Comparison of ENCODE assay signal across 9 mouse cellular contexts in the genomic region with DNA sequence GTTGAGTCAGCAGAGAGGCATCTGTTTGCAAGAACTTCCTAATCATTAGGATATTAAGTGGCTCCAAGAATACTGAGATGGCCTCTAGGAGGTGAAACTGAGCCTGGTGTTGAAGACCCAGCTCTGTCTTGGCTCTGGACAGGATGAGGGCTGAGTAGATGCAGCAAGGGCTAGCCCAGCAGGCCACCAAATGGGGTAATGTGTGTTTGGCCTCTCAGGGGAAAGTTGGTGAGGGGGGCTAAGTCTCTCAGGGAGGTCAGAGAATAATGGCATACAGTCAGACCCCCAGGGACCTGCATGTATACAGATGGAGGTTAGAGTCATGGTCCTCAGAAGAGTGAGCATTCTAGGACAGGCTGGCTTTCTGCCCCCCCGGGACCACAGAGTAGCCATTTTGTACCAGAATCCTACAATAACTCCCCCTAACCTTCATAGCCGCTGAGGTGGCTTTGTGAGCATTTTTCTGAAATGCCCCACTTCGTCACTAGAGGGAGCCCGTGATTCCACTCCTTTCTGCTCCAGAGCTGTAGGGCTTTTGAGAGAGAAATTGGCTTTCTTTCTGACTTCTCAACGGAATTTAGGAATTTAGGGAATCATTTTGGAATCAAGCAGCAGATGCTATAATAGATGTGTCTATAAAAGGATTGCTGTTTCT. TPM values are rescaled to one million over a fixed set of nuclear protein-coding genes. Genes with fewer than 3 reads are reported as not detected.
A peak's percentile ranks its signal among the peaks of the same experiment; 100 is the strongest.
DNase-seq lines count a peak whose midpoint lies in the region; ATAC-seq and TF ChIP-seq lines count a peak whose summit lies in the region.
"Had no signal": no experiment of that assay in that cellular context is flagged by ENCODE, and none has a peak within 500 bp of the region (broad histone marks: within the 10 kb centered on the region; RNA-seq: fewer than 3 reads in every experiment).

No protein-coding gene starts in this region.

- ATAC-seq in liver, embryonic 12.5 days: no peak
- ATAC-seq in Patski: no peak
- ATAC-seq in neural tube, embryonic 11.5 days (ENCODE audit: insufficient read depth, low FRiP score, low TSS enrichment): no peak

- CTCF ChIA-PET in Patski (lab: Charles Lee): interaction anchor here (1.0 kb wide), 1 partner anchor 33 kb away, joined by 3 read pairs; no protein-coding TSS in a partner anchor

- no peaks in the 10 kb centered on the region for H3K9me3 ChIP-seq in liver, embryonic 12.5 days (replicated peaks)
- H3K9me3 ChIP-seq in neural tube, embryonic 11.5 days (ENCODE audit: control insufficient read depth, low read length): no peaks in the 10 kb centered on the region
- H3K9me3 ChIP-seq: neural tube, embryonic 12.5 days had no signal

- POLR2A ChIA-PET in Patski (lab: Charles Lee): no interaction called here

- no peak overlapping the region for H3K27ac ChIP-seq in liver, embryonic 12.5 days
- no peak overlapping the region for H3K27ac ChIP-seq in neural tube, embryonic 11.5 days (ENCODE audit: low read depth, low read length)
- H3K27ac ChIP-seq: neural tube, embryonic 12.5 days had no signal

- H3K4me3 ChIP-seq in liver, embryonic 12.5 days: no peak overlapping the region
- H3K4me3 ChIP-seq in neural tube, embryonic 11.5 days (ENCODE audit: low read depth, low read length): no peak overlapping the region
- H3K4me3 ChIP-seq: neural tube, embryonic 12.5 days had no signal

- no peak overlapping the region for H3K4me2 ChIP-seq in liver, embryonic 12.5 days
- H3K4me2 ChIP-seq in neural tube, embryonic 11.5 days (ENCODE audit: low read depth): no peak overlapping the region
- H3K4me2 ChIP-seq: neural tube, embryonic 12.5 days had no signal

- H3K36me3 ChIP-seq in liver, embryonic 12.5 days: no peaks in the 10 kb centered on the region
- H3K36me3 ChIP-seq in neural tube, embryonic 11.5 days (ENCODE audit: control insufficient read depth, insufficient read depth, low read length): no peaks in the 10 kb centered on the region
- H3K36me3 ChIP-seq: neural tube, embryonic 12.5 days had no signal

- TF ChIP-seq CTCF in Patski (IDR thresholded peaks at IDR 0.05): peak; percentile 58

- no peak overlapping the region for H3K9ac ChIP-seq in liver, embryonic 12.5 days
- H3K9ac ChIP-seq in neural tube, embryonic 11.5 days (ENCODE audit: low read length): no peak overlapping the region
- H3K9ac ChIP-seq: neural tube, embryonic 12.5 days had no signal

- WGBS in liver, embryonic 12.5 days (ENCODE audit: insufficient replicate concordance): 7% methylated on average over 5 of the region's 5 CpGs
- 9% methylated on average over 5 of the region's 5 CpGs for WGBS in neural tube, embryonic 11.5 days

- intact Hi-C loops in heart, postnatal 10 days (cut with DNase I): loop anchor here (1.0 kb wide), 1 partner anchor 71 kb away; no protein-coding TSS in a partner anchor
- intact Hi-C loops in left cerebral cortex, postnatal 36 days (cut with DNase I): loop anchor here (10.0 kb wide), 2 partner anchors 213 to 267 kb away; no protein-coding TSS in a partner anchor

- DNase-seq in liver (peak; percentile 50), Patski (ENCODE audit: low read depth, low spot score) (no peak)
- DNase-seq in cerebellum, postnatal 36 days: peak; percentile 43 to 53
- peak; percentile 64 to 79 for DNase-seq in heart, postnatal 10 days
- DNase-seq in left cerebral cortex, postnatal 36 days (ENCODE audit: low spot score in 2 of 2): peak; percentile 47 to 57
- peak; percentile 63 for DNase-seq in neural tube, embryonic 11.5 days (ENCODE audit: low spot score)
- peak; percentile 68 to 75 for DNase-seq in thymus, postnatal 36 days

- in situ Hi-C loops in Patski (cut with MboI; ENCODE audit: low pct_unique_long_range_greater_than_20kb): loop anchor here (10.0 kb wide), 1 partner anchor 267 kb away; no protein-coding TSS in a partner anchor

- H3K27me3 ChIP-seq in liver, embryonic 12.5 days (replicated peaks): peaks cover 16% of the 10 kb centered on the region; the same call in 1 of the 2 replicates
- peaks cover 16% of the 10 kb centered on the region for H3K27me3 ChIP-seq in Patski
- H3K27me3 ChIP-seq in neural tube, embryonic 11.5 days (ENCODE audit: control insufficient read depth, insufficient read depth, low read length): no peaks in the 10 kb centered on the region
- H3K27me3 ChIP-seq: neural tube, embryonic 12.5 days had no signal

- H3K4me1 ChIP-seq in liver, embryonic 12.5 days: 0 out of 2 replicates have a peak, but pooled peaks cover 3% of the 10 kb centered on the region
- no peaks in the 10 kb centered on the region for H3K4me1 ChIP-seq in neural tube, embryonic 11.5 days (ENCODE audit: control insufficient read depth, insufficient read depth, low read length)
- H3K4me1 ChIP-seq: neural tube, embryonic 12.5 days had no signal

RNA-seq across cellular contexts. Expression of gene Kcnip1, which starts 9.1 kb away (rescaled TPM):
- polyA plus RNA-seq in liver, embryonic 12.5 days (2016; fragmentation: Nextera tagmentation; extraction: Ambion mirVana): 0.39 and 0.66 TPM in 2 replicates
- not detected for polyA plus RNA-seq in Patski (2021)
- not detected for total RNA-seq in heart, postnatal 10 days (2021)
- total RNA-seq in left cerebral cortex, postnatal 36 days (2021): 10 to 100 TPM; 28.4 to 31.4 TPM
- 16.0 and 16.7 TPM in 2 replicates for polyA plus RNA-seq in neural tube, embryonic 11.5 days (2014; fragmentation: Nextera tagmentation; extraction: Ambion mirVana)

RNA-seq across cellular contexts. Expression of gene Kcnmb1, which starts 39.3 kb away (rescaled TPM):
- polyA plus RNA-seq in liver, embryonic 12.5 days (2016; fragmentation: Nextera tagmentation; extraction: Ambion mirVana): 0.11 and 0.18 TPM in 2 replicates
- not detected for polyA plus RNA-seq in Patski (2021)
- 1 to 10 TPM in 1 of 2 experiments, under 1 TPM in 1; 0.99 to 1.2 TPM for total RNA-seq in heart, postnatal 10 days (2021)
- total RNA-seq in left cerebral cortex, postnatal 36 days (2021): under 1 TPM; 0.32 to 0.43 TPM
- 0.09 and 0.17 TPM in 2 replicates for polyA plus RNA-seq in neural tube, embryonic 11.5 days (2014; fragmentation: Nextera tagmentation; extraction: Ambion mirVana)

RNA-seq across cellular contexts. Expression of gene Lcp2, which starts 44.7 kb away (rescaled TPM):
- 10.5 and 11.5 TPM in 2 replicates for polyA plus RNA-seq in liver, embryonic 12.5 days (2016; fragmentation: Nextera tagmentation; extraction: Ambion mirVana)
- not detected for polyA plus RNA-seq in Patski (2021)
- 1 to 10 TPM; 1.6 to 2.2 TPM for total RNA-seq in heart, postnatal 10 days (2021)
- total RNA-seq in left cerebral cortex, postnatal 36 days (2021): 1 to 10 TPM; 2.4 to 3.5 TPM
- 1.9 and 2.2 TPM in 2 replicates for polyA plus RNA-seq in neural tube, embryonic 11.5 days (2014; fragmentation: Nextera tagmentation; extraction: Ambion mirVana)

Comparison
In these comparisons a context has a peak if more than half of its experiments do, and no peak if none do; other contexts are left out.
1. RNA of gene Kcnip1, which starts 9.1 kb away (polyA plus RNA-seq): 16.0 to 16.7 TPM in neural tube, embryonic 11.5 days; 0.39 to 0.66 TPM in liver, embryonic 12.5 days and not detected in Patski (single experiment); every median in the first group is over 10 times any median in the second.